Mouse (Mus musculus): ENCODE results near the gene Slc16a3. TPM values are rescaled to one million over a fixed set of nuclear protein-coding genes. Genes with fewer than 3 reads are reported as not detected.

Slc16a3 gene
- polyA plus RNA-seq, 1 experiment from 2014 or later = 58.1 TPM

DNA sequence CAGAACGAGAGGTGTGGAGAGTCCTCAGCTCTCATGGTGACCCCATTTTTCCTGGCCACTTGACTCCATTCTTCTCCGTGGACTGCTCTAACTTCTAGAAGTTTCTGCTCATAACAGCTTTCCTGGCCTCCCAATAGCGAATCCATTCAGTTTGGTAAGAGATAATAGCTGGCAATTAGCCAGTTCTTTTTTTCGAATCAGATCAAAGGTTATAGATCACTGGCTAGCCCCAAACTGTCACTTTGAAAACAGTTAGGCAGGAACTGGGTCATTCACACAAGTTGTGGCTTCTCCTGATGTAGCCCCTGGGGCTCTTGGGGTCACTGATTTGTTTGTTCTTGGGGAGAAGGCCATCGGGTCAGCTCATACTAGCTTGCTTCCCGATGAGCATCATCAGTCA lies 46.5 kb downstream of the Slc16a3 start:
- H3K9me3 ChIP-seq (ENCODE audit: control insufficient read depth, low read length) = no peaks in the 10 kb centered on the region
- no peak overlapping the region for H3K9ac ChIP-seq (ENCODE audit: low read length)
- no peaks in the 10 kb centered on the region; the same call in 1 of the 2 replicates for H3K36me3 ChIP-seq (ENCODE audit: control insufficient read depth, insufficient read depth, low read length)
- ATAC-seq (ENCODE audit: insufficient number of reproducible peaks, low FRiP score, low TSS enrichment, low read depth) (no peak), DNase-seq (ENCODE audit: low spot score) (no peak)
- H3K27ac ChIP-seq (replicated peaks; ENCODE audit: low read depth, low read length) = no peak overlapping the region
- H3K4me2 ChIP-seq (ENCODE audit: low read depth, severe bottlenecking) = no peak overlapping the region
- no peaks in the 10 kb centered on the region for H3K27me3 ChIP-seq (ENCODE audit: control insufficient read depth, insufficient read depth, low read length)
- WGBS = 86% methylated on average over 6 of the region's 6 CpGs
- no peak overlapping the region for H3K4me3 ChIP-seq (ENCODE audit: low read depth, low read length)
- H3K4me1 ChIP-seq (ENCODE audit: control insufficient read depth, insufficient read depth, low read length) = peaks cover 6% of the 10 kb centered on the region

DNA sequence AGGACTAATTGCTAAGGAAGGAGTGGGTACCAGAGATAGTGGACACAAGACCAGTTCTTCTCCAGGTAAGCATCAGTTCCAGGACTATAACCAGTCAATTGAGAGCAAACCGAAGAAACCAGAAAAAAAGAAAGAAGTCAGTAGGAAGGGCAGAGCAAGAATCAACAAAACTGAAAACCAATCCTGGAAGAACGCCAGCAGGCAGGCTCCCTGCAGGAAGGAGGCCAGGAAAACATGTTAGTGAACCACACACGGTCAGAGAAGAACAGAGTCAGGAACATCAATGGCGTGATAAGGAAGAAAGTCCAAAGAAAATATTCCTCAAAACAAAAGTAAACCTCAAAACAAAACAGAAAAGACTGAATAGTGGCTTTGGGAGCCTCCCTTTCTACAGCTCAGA lies 53.7 kb downstream of the Slc16a3 start:
- H3K9me3 ChIP-seq (ENCODE audit: control insufficient read depth, low read length) = no peaks in the 10 kb centered on the region
- no peaks in the 10 kb centered on the region for H3K4me1 ChIP-seq (ENCODE audit: control insufficient read depth, insufficient read depth, low read length)
- WGBS = 83% methylated on average over 4 of the region's 4 CpGs
- no peak for DNase-seq (ENCODE audit: low spot score)
- no peak overlapping the region for H3K27ac ChIP-seq (replicated peaks; ENCODE audit: low read depth, low read length)
- H3K4me3 ChIP-seq (ENCODE audit: low read depth, low read length) = no peak overlapping the region
- no peak overlapping the region for H3K9ac ChIP-seq (ENCODE audit: low read length)
- no peak overlapping the region for H3K4me2 ChIP-seq (ENCODE audit: low read depth, severe bottlenecking)
- H3K27me3 ChIP-seq (ENCODE audit: control insufficient read depth, insufficient read depth, low read length) = no peaks in the 10 kb centered on the region
- no peaks in the 10 kb centered on the region for H3K36me3 ChIP-seq (ENCODE audit: control insufficient read depth, insufficient read depth, low read length)
- ATAC-seq (ENCODE audit: insufficient number of reproducible peaks, low FRiP score, low TSS enrichment, low read depth) = no peak

DNA sequence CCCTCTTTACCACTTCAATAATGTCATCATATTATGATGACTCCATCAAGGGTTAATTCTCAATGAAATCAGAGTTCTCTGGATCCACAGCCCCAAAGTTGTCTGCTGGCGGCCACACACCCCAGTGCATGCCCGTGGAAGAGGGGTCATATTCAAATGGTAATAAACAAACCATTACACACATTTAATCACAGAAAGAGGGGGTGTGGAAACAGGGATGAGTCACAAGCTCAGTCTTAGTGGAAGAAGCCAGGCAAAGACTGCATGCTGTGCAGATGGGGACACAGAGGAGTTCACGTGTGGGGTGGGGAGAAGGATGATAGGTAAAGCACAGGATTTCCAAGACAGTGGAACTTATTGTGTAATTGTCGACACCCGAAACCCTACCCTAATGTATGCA lies 56.0 kb downstream of the Slc16a3 start:
- Histone ChIP-seq H3K27me3 (ENCODE audit: control insufficient read depth, insufficient read depth, low read length) (no peaks in the 10 kb centered on the region), H3K4me3 (ENCODE audit: low read depth, low read length) (no peak overlapping the region), H3K36me3 (ENCODE audit: control insufficient read depth, insufficient read depth, low read length) (no peaks in the 10 kb centered on the region), H3K4me2 (ENCODE audit: low read depth, severe bottlenecking) (no peak overlapping the region), H3K4me1 (ENCODE audit: control insufficient read depth, insufficient read depth, low read length) (no peaks in the 10 kb centered on the region), H3K27ac (replicated peaks; ENCODE audit: low read depth, low read length) (no peak overlapping the region), H3K9me3 (ENCODE audit: control insufficient read depth, low read length) (no peaks in the 10 kb centered on the region), H3K9ac (ENCODE audit: low read length) (no peak overlapping the region)
- DNase-seq (ENCODE audit: low spot score) = no peak
- WGBS = 77% methylated on average over 5 of the region's 5 CpGs
- ATAC-seq (ENCODE audit: insufficient number of reproducible peaks, low FRiP score, low TSS enrichment, low read depth) = no peak

DNA sequence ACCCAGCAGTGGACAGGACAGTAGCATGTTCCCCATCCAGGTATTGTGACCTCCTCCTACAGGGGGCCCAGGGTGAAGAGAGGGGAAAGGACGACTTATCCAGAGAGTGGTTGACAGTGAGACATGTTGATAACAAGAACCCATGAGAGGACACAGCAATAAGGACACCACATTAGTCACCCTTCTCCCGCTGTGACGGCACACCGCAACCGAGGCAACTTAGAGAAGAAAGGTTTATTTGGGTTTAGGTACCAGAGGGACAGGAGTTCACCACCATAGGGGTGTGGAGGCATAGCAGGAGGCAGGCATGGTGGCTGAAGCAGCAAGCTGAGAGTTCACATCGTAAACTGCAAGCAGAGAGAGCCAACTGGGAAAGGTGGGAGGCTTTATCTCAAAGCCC lies 57.9 kb downstream of the Slc16a3 start:
- H3K4me2 ChIP-seq (ENCODE audit: low read depth, severe bottlenecking) = no peak overlapping the region
- H3K27me3 ChIP-seq (ENCODE audit: control insufficient read depth, insufficient read depth, low read length) = no peaks in the 10 kb centered on the region
- H3K9me3 ChIP-seq (ENCODE audit: control insufficient read depth, low read length) = no peaks in the 10 kb centered on the region
- no peak overlapping the region for H3K9ac ChIP-seq (ENCODE audit: low read length)
- DNase-seq (ENCODE audit: low spot score) = no peak
- 70% methylated on average over 6 of the region's 6 CpGs for WGBS
- H3K27ac ChIP-seq (replicated peaks; ENCODE audit: low read depth, low read length) = no peak overlapping the region
- H3K4me1 ChIP-seq (ENCODE audit: control insufficient read depth, insufficient read depth, low read length) = no peaks in the 10 kb centered on the region
- no peaks in the 10 kb centered on the region for H3K36me3 ChIP-seq (ENCODE audit: control insufficient read depth, insufficient read depth, low read length)
- no peak for ATAC-seq (ENCODE audit: insufficient number of reproducible peaks, low FRiP score, low TSS enrichment, low read depth)
- no peak overlapping the region for H3K4me3 ChIP-seq (ENCODE audit: low read depth, low read length)

DNA sequence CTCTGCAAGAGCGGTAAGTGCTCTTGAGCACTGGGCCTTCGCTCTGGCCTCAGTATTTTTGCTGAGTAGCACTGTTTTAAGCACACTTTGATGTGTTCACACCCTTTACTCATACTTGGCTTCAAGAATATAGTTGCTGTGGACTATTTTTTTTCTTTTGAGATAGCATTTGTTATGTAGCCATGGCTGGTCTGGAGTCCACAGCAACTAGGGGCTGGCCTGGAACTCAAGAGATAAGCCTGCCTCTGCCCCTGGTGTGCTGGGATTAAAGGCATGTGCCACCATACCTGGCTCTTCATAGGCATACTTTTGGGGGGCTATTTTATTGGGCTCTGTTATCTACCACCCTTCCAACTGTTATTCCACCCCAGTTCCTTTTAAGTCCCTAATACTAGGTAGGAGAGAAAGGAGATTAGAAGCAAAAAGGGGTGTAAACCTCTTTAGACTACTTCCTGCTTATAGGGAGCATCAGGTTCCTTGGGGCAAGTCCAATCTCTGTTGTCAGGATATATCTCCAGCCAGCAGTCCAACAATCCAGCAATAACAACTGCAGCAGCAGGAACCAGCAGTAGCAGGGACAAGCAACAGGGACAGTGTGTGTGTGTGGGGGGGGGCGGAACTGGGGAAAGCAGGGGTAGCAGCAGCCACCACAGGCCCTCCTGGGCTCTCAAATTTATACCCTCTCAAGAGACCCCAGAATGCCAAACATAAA lies 61.9 kb downstream of the Slc16a3 start:
- Histone ChIP-seq H3K9me3 (ENCODE audit: control insufficient read depth, low read length) (no peaks in the 10 kb centered on the region), H3K27ac (replicated peaks; ENCODE audit: low read depth, low read length) (no peak overlapping the region), H3K4me1 (ENCODE audit: control insufficient read depth, insufficient read depth, low read length) (no peaks in the 10 kb centered on the region), H3K9ac (ENCODE audit: low read length) (no peak overlapping the region), H3K4me3 (ENCODE audit: low read depth, low read length) (no peak overlapping the region), H3K27me3 (ENCODE audit: control insufficient read depth, insufficient read depth, low read length) (no peaks in the 10 kb centered on the region), H3K4me2 (ENCODE audit: low read depth, severe bottlenecking) (no peak overlapping the region), H3K36me3 (ENCODE audit: control insufficient read depth, insufficient read depth, low read length) (no peaks in the 10 kb centered on the region)
- ATAC-seq (ENCODE audit: insufficient number of reproducible peaks, low FRiP score, low TSS enrichment, low read depth) (no peak), DNase-seq (ENCODE audit: low spot score) (no peak)
- 91% methylated on average over 3 of the region's 3 CpGs for WGBS

Other genes with a start within 250 kb of the Slc16a3 start
- gene Cenpx, start 234.7 kb upstream of the Slc16a3 start, polyA plus RNA-seq (2014; fragmentation: Nextera tagmentation; extraction: Ambion mirVana) = 126 and 127 TPM in 2 replicates
- gene Lrrc45, start 234.6 kb upstream of the Slc16a3 start, polyA plus RNA-seq (2014; fragmentation: Nextera tagmentation; extraction: Ambion mirVana) = 44.3 and 47.8 TPM in 2 replicates
- 7.4 and 12.8 TPM in 2 replicates for gene Rac3, start 227.0 kb upstream of the Slc16a3 start, polyA plus RNA-seq (2014; fragmentation: Nextera tagmentation; extraction: Ambion mirVana)
- 12.4 and 16.5 TPM in 2 replicates for gene Dcxr, start 221.2 kb upstream of the Slc16a3 start, polyA plus RNA-seq (2014; fragmentation: Nextera tagmentation; extraction: Ambion mirVana)
- gene Cbr2, start 216.4 kb upstream of the Slc16a3 start, polyA plus RNA-seq (2014; fragmentation: Nextera tagmentation; extraction: Ambion mirVana) = 6.7 and 7.4 TPM in 2 replicates
- gene Hmga1b, start 185.7 kb upstream of the Slc16a3 start, polyA plus RNA-seq (2014; fragmentation: Nextera tagmentation; extraction: Ambion mirVana) = 11.2 and 13.4 TPM in 2 replicates
- gene Rfng, start 164.3 kb upstream of the Slc16a3 start, polyA plus RNA-seq (2014; fragmentation: Nextera tagmentation; extraction: Ambion mirVana) = 23.7 and 29.5 TPM in 2 replicates
- 266 and 275 TPM in 2 replicates for gene Gps1, start 164.2 kb upstream of the Slc16a3 start, polyA plus RNA-seq (2014; fragmentation: Nextera tagmentation; extraction: Ambion mirVana)
- 87.4 and 95.9 TPM in 2 replicates for gene Dus1l, start 152.1 kb upstream of the Slc16a3 start, polyA plus RNA-seq (2014; fragmentation: Nextera tagmentation; extraction: Ambion mirVana)
- gene Fasn, start 123.9 kb upstream of the Slc16a3 start, polyA plus RNA-seq (2014; fragmentation: Nextera tagmentation; extraction: Ambion mirVana) = 87.3 and 91.8 TPM in 2 replicates
- gene Ccdc57, start 15.6 kb upstream of the Slc16a3 start, polyA plus RNA-seq (2014; fragmentation: Nextera tagmentation; extraction: Ambion mirVana) = 5.0 and 5.1 TPM in 2 replicates
- 67.1 and 84.5 TPM in 2 replicates for gene Csnk1d, start 42.9 kb downstream of the Slc16a3 start, polyA plus RNA-seq (2014; fragmentation: Nextera tagmentation; extraction: Ambion mirVana)
- gene Cd7, start 90.9 kb downstream of the Slc16a3 start, polyA plus RNA-seq (2014; fragmentation: Nextera tagmentation; extraction: Ambion mirVana) = 0.47 TPM in 1 of 2 replicates, not detected in the other
- gene Sectm1b, start 115.1 kb downstream of the Slc16a3 start, polyA plus RNA-seq (2014; fragmentation: Nextera tagmentation; extraction: Ambion mirVana) = not detected in 2 replicates
- not detected in 2 replicates for gene Sectm1a, start 132.7 kb downstream of the Slc16a3 start, polyA plus RNA-seq (2014; fragmentation: Nextera tagmentation; extraction: Ambion mirVana)
- not detected in 2 replicates for gene Tex19.2, start 170.2 kb downstream of the Slc16a3 start, polyA plus RNA-seq (2014; fragmentation: Nextera tagmentation; extraction: Ambion mirVana)
- gene Tex19.1, start 197.7 kb downstream of the Slc16a3 start, polyA plus RNA-seq (2014; fragmentation: Nextera tagmentation; extraction: Ambion mirVana) = 0.21 TPM in 1 of 2 replicates, not detected in the other
- gene Uts2r, start 211.8 kb downstream of the Slc16a3 start, polyA plus RNA-seq (2014; fragmentation: Nextera tagmentation; extraction: Ambion mirVana) = 0.14 TPM in 1 of 2 replicates, not detected in the other